Mouse (Mus musculus) large intestine, adult 2 months (tissue): Measurements from ENCODE around the gene Npr3. TPM values are rescaled to one million over a fixed set of nuclear protein-coding genes. Genes with fewer than 3 reads are reported as not detected.

Experiments
- DNase-seq: peaks from one replicate; pipeline ENCODE4 v3.0.0-alpha.2; 2012; ENCODE audit warnings: low read depth, low spot score
- WGBS: fragments of 180-500 bp; shearing (Covaris S2); methylation state at CpG from one replicate; pipeline ENCODE4 v1.1.7; 2018; 5-methylcytosine and 5-hydroxymethylcytosine counted together
- polyA plus RNA-seq: library from polyadenylated mRNA; depleted of rRNA; stranded (reverse); fragments of >200 nt; gene quantifications from 2 replicates; pipeline ENCODE4 v1.2.3, GENCODE M21; 2012; rRNA removed

The Npr3 gene
- polyA plus RNA-seq: 0.74 and 1.9 TPM in 2 replicates

DNA sequence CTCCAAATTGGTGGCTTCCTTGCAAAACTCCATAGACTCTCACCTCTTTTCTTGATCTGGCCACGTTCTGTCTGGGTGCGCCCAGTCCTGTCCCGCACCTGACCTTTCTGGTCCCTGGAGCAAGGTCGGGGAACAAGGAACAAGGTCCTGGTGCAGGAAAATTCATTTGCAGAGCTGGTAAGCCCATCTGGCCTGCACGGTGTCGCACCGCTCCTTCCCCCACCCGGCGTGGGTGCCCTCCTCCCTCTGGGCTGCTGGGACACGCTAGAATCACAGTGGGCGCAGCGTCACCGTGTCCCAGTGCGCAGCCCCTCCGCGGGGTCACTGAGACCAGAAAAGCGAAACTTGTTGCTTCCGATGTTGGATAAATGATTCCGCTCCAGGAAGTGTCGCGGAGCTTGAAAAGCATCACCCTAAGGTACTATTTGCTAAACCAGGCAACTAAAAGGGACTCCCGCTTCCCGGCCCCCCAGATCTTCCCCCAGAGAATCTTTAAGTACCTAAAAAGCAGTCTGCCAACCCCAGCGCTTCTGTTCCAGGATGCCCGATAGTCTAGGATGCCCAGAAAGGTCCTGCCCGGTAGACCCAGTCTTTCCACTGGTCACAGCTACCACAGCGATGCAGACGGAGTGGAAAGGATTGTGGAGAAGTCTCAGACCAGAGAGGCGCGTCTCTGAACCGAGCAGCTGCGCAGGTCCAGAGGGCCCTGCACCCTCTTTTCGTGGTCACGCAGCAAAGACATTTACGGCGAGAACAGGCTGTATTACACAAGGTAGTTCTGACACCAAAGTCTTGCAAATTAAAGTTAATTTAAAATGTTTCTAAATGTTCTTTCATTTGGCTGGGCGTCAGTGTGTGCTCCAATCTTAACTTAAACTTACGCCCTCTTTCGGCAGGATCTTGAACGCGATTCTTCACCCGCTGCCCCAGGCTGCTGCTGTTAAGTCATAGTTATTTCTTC lies at the start of gene Npr3:
Gene Npr3, minus strand, starts transcription at position 717 of the 961 bp plus-strand sequence.
- whole genome bisulfite sequencing: 2% methylated on average over 42 of the region's 42 CpGs
- no peak for DNase-seq

DNA sequence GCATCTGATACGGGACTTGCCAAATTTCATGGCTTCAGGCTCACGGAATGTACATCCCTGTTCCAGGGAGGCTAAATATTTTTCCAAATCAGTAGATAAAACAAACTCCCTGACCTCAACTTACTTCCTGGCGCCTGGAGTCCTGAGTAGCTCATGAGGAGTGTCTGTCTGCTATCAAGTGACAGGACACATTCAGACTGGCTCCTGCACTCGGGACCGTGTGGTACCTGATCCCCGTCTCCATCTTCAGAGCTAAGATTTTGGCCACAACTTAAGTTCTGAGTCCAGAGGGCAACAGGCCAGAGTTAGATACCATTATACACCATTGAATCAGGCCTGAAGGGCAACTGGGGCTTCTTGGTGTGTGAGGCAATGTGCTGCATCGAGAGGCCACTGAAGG lies 49.0 kb upstream of the Npr3 start:
- WGBS: 79% methylated on average over 7 of the region's 7 CpGs
- DNase-seq: no peak

DNA sequence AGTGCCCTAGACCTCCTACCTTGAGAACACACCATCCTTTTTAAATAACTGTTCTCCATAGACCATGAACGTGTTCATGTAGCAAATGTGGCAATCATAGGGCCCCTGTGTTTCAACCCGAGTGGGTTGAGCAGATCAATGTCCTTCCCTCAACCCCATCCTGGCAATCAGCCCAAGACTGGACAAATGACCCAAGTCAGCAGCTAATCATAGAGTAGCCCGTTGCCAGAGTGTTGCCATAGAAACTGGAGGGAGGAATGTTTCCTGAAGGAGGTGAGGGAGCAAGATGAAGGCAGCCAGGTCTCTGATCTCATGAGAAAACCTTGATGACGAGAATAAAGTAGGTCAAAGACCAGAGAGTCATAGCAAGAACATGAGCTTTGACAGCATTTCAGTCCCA lies 47.1 kb upstream of the Npr3 start:
- WGBS: 50% methylated on average over 4 of the region's 4 CpGs
- DNase-seq: no peak

DNA sequence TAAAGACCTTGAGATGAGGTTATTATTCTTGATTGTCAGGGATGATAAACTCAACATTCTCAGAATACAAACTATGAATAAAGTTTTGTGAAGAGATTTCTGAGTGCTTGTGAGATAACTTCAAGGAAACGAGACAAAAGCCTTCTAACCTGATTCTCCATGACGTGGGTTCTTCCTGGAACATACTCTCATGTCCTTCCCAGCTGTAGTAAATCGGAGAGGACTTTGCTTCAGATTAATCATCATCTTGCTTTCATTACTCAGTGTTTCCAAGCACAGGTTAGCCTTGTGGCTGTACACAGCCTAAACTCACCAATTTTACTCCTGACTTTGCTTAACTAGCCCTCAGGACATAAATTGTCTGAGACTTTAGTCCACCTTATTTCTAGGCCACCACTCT lies 45.1 kb upstream of the Npr3 start:
- no peak for DNase-seq
- WGBS: 61% methylated on average over 3 of the region's 3 CpGs

DNA sequence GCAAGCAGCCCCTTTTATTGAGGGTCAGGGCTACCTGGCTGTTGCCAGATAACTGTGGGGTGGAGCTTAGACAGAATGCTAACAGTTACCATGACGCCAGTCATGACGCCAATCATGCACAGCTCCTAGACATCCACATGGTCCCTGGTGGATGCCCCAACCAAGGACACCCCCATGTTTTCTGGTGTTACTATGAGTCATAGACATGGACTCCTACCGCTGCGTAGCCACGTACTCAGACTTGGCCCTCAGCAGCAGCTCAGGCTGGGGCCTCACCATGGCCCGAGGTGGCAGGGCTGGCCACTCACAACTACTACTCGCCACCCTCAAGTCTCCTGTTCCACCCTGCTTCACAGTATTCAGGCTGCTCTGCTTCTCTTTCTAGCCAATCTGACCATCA lies 44.1 kb upstream of the Npr3 start:
- no peak for DNase-seq
- 94% methylated on average over 7 of the region's 7 CpGs for WGBS

DNA sequence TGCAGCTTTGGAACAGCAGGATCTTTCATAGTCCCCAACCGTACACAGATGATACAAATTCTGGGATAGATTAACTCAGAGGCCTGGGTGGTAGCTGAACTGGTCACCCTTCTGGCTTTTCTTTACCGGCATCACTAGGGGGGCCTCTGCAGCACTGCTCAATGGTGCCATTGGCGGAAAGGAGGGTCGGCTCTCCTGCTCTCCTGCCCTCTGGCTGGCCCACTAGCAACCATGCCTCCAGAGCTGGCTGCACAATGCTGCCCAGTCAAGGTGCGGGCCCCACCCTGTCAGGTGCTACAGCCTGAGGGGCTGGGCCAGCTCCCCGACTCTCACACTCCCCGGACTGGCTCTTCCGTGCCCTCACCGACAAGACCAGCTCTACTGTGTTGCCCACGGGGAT lies 43.1 kb upstream of the Npr3 start:
- no peak for DNase-seq
- 82% methylated on average over 10 of the region's 10 CpGs for WGBS

DNA sequence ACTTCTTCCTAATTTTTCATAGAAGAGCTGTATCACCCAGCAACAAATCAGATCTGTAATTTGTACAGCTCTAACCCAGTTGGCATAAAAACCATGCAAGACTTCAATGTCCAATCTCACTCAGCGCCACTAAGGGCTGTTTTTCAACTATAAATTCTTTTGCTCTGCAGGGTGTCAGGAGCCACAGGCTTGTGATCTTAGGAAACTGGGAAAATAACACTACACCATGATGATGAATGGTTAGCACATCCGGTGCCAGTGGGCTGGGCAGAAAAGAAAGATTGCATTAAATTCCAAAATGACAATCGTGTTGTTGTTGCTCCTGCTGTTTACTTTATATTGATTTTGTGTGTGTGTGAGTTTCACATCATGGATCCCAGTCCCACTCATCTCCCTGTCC lies 42.4 kb upstream of the Npr3 start:
- 93% methylated on average over 3 of the region's 3 CpGs for WGBS
- DNase-seq: no peak

DNA sequence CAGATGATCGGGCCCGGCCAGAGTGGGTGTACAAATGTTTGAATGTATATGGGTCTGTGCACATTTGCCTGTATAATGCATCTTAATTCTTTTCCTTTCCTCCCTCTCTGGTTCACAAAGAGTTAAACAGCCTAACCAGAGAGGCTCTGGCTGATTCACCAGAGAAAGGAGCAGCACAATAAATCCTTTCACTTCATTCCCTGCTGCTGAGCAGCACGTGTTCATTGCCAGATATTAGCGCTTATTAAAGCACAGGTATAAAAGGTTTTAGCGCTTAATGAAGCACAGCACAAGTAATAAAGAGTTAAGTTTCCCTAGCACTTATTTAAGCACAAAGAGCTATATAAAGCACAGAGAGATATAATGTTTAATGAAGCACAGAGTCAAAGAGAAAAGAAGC lies 33.8 kb upstream of the Npr3 start:
- WGBS: 69% methylated on average over 5 of the region's 5 CpGs
- no peak for DNase-seq

DNA sequence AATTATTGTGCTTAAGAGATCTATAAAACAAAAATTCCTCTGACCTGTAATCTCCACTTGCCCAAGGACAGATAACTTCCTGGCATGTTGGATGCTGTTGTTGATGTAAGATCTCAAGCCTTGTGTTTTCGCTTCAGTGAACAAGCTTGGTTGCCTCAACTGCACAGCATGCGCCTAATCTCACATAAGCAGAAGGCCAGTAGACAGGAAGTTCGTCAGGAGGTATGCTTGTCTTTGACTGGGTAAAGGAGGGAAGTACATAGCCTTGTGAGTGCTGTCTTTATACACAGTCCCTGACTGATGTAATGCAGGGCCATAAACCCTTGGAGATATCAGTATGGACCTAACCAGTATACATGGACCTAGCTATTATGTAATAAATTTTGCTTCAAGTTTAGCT lies 20.7 kb upstream of the Npr3 start:
- 81% methylated on average over 3 of the region's 3 CpGs for WGBS
- DNase-seq: no peak

DNA sequence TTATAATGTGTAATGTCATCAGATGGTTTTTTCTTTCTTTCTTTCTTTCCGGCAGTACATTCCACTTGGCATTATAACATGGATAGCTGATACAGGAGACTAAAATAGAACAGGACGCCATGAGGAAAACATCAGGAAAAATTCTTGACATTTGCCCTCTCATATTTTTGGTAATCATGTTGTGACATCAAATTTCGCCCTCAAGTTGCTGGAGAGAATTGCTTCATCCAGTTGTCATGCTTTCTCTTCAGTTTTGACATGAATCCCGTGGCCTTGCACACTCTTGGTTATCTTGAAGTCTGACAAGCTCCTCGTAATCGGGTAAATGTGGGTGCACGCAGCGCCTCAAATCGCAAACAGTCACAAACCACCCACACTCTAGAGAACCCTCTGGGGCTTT lies 7.0 kb upstream of the Npr3 start:
- 84% methylated on average over 9 of the region's 9 CpGs for whole genome bisulfite sequencing
- DNase-seq: no peak

DNA sequence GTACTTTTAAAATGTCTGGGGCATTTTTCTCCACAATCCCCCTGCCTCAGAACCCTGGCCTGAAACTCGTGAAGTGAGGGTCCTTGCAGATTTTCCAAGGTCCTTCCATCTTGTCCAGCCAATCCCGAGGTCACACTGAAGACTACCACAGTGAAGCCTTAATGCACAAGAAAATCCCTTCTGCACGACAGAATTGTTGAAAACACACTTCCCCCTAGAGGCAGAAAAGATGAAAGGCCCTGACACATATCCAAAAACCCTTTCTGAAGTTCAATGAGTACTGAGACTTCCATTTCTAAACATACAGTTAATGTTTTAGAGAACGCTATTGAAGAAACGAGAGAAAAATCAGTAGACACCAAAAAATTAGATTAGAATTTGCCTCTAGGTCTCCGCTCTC lies 2.8 kb upstream of the Npr3 start:
- no peak for DNase-seq
- WGBS: 34% methylated on average over 6 of the region's 6 CpGs

DNA sequence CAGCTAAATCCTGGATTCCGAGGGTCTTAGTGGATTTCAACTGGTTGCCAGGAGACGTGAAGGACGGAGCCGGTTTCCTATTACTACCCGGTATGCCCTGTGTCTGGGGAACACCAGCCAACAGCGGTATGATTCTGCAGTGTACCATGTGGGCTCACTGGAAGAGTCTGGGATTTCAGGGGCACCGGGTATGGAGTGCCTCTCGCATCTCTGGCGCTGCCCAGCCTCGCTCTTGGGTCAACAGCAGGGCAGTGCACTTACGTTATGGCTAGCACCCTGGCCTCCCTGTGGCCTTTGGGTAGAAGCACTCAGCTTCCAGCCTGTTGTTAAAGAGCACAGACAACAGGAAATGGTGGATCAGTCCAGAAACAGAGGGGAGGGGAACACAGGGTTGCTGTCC lies 1.1 kb upstream of the Npr3 start:
- DNase-seq: no peak
- 24% methylated on average over 11 of the region's 11 CpGs for WGBS

DNA sequence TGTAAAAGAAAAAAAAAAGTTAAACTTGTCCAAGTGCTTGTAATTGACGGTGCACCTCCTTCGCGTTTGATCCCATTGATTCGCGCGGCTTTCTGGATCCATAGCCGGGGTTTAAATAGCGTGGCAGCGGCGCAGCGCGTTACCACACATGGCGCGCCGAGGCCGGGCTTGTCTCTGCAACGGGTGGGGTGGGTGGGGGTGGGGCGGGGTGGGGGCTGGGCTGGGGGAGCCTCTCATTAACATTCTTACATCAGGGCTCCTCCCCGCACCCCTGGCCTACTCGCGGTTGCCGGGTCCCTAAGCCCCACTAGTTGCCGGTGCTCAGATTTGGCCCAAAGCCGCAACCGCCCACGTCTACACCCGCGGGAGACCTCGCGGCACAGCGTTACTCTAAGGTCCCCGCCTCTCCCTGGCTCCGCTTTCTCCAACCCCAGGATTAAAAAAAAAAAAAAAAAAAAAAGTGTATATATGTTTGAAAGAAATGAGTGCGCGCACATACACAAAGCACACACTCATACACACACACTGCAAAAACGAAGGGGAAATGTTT lies 991 bp downstream of the Npr3 start:
- 2% methylated on average over 36 of the region's 36 CpGs for WGBS
- no peak for DNase-seq

DNA sequence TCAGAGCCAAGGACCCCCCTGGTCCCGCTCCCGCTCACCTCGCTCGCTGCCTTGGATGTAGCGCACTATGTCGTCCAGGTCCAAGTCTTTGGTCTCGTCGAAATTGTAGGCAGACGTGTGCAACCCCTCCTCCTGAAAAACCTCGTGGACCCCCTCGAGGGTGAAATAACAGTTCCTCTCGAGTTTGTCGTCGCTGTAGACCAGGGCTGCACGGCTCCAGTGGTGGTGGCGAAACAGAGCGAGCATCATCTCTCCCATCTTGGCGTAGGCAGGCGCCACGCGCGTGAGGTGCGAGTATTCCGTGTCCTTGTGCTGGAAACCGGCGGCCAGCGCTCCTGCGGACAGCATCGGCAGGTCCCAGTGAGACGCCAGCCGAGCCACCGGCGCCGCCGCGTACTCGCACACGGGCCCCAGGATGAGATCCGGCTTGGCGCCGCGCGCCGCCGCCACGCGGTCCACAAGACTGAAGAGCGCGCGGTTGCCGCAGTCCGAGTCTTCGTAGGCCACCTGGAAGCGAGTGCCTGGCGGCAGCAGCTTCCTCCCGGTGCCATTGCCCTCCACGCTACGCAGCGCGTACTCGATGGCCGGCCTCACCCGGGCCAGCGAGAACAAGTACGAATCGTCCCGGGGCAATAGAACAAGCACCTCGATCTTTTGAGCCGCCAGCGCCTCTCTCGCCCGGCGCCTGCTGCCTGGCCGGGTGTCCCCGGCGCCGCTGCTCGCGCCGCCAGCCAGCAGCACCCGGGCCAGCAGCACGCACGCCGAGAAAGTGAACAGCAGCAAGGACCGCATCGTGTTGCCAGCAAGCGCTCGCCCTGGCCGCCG lies 2.0 kb downstream of the Npr3 start:
- DNase-seq: no peak
- 1% methylated on average over 90 of the region's 90 CpGs for WGBS

DNA sequence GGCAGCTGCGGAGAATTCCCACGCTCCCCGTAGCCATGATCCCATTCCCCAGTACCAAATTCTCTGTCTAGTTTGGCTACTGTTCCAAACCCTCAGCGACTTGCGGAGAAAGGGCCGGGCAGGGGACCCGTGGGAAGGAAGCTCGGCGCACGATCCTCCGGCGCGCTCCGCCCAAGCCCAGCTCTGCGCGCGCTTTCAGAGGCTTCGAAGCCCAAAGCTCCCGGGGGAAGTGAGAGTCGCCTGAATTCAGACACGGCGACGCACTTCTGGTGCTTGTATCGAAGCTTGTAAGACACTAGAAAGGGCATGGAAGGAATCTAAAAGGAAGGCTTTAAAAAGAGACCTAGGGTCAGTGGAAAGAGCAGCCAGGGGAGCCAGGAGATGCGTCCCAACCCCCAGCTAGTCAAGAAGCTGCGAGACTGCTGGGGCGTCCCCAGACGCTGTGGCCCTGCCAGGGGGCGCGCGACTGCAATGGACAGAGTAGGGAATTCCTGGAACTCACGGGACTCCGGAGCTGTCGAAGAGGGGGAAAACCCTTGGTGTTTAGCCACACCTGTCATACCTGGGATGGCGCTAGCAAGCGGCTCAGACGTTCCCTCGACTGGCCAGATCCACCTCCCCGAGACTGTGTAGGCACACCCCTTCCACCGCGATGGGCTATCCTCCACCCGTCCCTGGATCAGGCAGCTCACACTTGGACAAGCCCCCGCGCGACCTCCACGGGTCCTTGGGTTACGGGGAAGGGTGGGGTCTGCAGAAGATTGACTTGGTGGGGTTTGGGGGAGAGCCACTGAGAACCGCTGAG lies 2.8 kb downstream of the Npr3 start:
- DNase-seq: no peak
- WGBS: 2% methylated on average over 48 of the region's 48 CpGs

DNA sequence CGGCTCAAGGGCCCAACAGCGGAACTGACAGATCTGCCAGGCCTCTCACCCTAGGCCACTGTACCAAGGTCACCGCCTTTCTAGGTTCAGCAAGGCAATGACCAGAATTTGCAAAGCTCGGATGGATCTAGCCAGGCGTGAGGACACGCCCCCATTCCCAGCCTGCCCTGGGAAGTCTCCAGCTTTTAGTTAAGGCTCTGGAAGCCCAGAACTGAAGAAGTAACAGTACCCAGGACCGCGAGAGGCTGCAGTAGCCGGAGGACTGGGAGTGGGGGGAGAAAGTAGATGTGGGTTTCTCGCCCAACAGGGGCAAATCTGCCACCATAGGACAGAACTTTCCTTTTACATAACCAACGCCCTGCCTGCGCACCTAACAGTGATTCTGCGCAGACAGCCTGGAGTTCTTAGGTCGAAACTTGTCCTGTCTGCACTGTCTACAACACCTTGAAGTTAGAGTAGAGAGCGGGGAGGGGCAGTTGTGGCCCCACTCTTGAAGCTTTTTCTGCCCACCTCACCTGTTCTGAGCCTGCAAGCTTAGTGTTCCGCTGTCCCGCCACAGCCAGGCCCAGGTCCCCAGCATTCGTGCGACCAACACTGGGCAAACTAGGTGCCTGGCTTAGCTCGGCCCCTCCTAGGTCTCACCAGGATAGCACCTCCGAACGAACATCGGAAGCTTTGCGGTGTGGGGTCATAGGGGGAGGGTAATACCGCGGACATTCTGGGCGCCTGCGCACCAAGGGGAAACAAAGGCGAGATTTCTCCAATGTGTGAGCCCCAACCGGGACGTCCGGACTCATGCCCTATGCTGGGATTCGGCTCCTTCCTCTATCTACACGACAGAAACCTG lies 3.7 kb downstream of the Npr3 start:
- DNase-seq: no peak
- 17% methylated on average over 34 of the region's 34 CpGs for WGBS

DNA sequence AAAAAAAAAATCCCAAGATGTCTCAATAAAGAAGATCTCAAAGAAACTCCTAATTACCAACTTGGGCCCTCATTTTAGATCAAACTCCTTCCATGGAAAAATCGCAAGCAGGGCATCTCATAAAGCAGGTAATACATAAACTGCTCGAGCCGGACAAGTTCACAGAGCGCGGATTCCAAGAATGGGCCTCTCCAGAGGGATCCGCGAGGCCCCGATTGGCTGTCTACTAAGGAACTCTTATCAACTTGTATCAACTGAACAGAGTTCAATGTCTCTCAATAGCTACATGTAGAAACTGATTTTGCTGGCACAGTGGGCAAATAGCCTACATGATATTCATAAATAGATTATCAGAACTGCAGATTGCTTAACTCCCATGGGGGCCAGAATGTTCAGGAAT lies 9.5 kb downstream of the Npr3 start:
- WGBS: 89% methylated on average over 8 of the region's 8 CpGs
- no peak for DNase-seq

DNA sequence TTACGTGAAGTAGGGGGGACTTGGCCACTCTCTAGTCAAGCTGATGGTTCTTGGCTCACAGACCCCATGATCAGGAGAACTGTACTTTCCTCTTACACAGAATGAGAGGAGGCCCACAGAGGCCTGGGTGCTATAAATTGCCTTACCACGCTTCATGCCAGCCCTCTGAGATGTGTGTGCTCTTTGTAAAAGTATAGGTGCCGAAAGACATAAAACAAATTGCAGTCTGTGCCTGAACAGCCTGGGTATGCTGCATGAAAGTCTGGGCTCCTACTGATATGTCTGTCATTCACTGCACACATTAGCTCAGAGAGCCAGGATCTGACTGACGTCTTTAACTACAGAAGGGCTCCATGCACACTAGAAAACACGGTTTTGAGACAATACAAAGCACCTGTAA lies 9.9 kb downstream of the Npr3 start:
- DNase-seq: no peak
- 72% methylated on average over 5 of the region's 5 CpGs for WGBS

DNA sequence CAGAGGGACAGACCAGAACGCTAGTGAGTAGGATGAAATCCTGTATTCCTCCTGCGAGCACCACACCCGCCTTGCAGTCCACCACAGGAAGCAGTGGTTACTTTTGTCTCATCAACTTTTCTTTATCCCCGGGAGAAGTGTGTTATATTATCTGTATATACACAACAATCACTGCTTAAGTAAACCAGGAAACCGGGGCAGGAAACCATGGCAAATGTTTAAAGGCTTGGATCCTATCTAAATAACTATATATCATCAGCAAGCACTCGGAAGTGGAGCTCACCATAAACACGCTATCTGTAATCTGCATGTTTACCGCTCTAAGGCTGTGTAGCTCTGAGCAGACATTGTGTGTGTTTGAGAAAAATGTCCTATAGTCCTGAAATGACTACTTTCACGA lies 13.1 kb downstream of the Npr3 start:
- no peak for DNase-seq
- WGBS: 23% methylated on average over 9 of the region's 9 CpGs
